Mouse (Mus musculus): Measurements from ENCODE around the gene Hist1h4j.
"Not testable (repeated sequence)": the region's sequence is repeated elsewhere in the genome, so short reads cannot be mapped to it uniquely, and the experiment has no call there.

Hist1h4j gene

DNA sequence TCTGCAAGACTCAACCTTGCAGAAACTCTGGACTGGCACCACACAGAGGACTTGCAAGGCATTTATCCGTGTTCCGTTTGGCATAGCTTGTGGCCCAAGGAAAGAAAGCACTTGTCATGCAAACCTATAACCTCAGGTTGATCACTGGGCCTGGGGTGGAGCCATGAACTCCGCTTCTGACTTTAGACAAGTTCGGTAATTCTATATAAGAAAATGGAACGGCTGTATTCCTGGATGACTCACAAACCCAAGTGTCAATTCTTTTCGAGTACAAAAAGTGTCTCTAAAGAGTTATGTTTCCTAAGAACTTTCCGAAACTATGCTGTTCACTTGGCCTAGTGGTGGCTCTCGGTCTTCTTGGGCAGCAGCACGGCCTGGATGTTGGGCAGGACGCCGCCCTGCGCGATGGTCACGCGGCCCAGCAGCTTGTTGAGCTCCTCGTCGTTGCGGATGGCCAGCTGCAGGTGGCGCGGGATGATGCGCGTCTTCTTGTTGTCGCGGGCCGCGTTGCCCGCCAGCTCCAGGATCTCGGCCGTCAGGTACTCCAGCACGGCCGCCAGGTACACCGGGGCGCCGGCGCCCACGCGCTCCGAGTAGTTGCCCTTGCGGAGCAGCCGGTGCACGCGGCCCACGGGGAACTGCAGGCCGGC, 13.6 kb upstream of the Hist1h4j start:
- ChIA-PET CTCF (interaction anchor here in 1 of 4 experiments (0.7 kb wide), 1 partner anchor 12 kb away, joined by 3 read pairs; no protein-coding TSS in a partner anchor), POLR2A (interaction anchor here (0.6 to 27.0 kb wide), 59 partner anchors 8 to 1865 kb away, joined by 3 to 530 read pairs (median 4); partner anchors contain the start of genes Hist1h4k (in 4 of the 4), Hist1h1b (in 3 of the 4), Hist1h2ah (in 3 of the 4) and Hist1h2ak (in 3 of the 4))

DNA sequence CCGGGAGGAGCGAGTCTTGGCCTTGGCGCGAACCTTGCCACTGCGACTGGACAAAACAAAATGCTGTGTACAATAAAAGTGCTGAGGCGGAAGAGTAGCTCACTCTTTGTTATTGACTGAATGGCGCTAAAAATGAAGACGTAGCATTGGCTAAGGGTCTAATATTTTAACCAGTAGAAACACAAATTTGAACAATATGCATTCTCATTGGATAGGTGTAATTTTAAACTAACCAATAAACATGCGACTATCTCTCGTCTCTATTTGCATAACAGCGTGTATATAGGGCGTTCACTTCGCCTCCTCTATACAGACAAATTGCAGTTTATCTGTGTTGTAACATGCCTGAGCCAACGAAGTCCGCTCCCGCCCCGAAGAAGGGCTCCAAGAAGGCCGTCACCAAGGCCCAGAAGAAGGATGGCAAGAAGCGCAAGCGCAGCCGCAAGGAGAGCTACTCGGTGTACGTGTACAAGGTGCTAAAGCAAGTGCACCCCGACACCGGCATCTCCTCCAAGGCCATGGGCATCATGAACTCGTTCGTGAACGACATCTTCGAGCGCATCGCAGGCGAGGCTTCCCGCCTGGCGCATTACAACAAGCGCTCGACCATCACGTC, 13.0 kb upstream of the Hist1h4j start, which contains the start of gene Hist1h2bm:
Gene Hist1h2bm, plus strand, starts transcription at position 288 of the 616 bp plus-strand sequence.
- POLR2A ChIA-PET: interaction anchor here (0.6 to 27.0 kb wide), 54 partner anchors 9 to 1864 kb away, joined by 3 to 530 read pairs (median 4); partner anchors contain the start of genes Hist1h4k (in 4 of the 4), Hist1h1b (in 3 of the 4), Hist1h2ah (in 3 of the 4) and Hist1h2ak (in 3 of the 4)
- CTCF ChIA-PET: not testable (repeated sequence)

DNA sequence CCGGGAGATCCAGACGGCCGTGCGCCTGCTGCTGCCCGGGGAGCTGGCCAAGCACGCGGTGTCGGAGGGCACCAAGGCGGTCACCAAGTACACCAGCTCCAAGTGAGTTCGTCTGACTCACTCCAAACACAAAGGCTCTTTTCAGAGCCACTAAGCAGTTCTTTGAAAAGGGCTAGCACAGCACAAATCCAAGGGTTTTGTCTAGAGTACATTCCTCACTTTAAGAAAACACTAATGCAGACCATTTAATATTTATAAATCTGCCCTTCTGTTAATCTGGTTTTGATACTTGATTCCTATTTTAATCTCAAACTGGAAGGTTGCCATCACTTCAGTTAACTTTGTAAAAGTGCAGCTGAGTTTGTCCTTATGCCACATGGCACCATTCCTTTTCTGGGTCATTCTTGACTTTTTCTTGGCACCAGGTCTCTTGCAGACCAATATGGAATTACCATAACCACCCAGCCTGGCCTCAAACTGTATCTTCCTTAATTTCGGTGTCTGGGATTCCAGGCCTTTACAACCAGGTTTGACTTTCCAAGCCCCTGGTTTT, 12.4 kb upstream of the Hist1h4j start:
- ChIA-PET CTCF (no interaction called here), POLR2A (interaction anchor here (0.6 to 27.0 kb wide), 39 partner anchors 10 to 742 kb away, joined by 3 to 530 read pairs (median 6); partner anchors contain the start of genes Hist1h4k (in 4 of the 4), Hist1h1b (in 3 of the 4), Hist1h2ak (in 3 of the 4) and Hist1h2an (in 3 of the 4))

DNA sequence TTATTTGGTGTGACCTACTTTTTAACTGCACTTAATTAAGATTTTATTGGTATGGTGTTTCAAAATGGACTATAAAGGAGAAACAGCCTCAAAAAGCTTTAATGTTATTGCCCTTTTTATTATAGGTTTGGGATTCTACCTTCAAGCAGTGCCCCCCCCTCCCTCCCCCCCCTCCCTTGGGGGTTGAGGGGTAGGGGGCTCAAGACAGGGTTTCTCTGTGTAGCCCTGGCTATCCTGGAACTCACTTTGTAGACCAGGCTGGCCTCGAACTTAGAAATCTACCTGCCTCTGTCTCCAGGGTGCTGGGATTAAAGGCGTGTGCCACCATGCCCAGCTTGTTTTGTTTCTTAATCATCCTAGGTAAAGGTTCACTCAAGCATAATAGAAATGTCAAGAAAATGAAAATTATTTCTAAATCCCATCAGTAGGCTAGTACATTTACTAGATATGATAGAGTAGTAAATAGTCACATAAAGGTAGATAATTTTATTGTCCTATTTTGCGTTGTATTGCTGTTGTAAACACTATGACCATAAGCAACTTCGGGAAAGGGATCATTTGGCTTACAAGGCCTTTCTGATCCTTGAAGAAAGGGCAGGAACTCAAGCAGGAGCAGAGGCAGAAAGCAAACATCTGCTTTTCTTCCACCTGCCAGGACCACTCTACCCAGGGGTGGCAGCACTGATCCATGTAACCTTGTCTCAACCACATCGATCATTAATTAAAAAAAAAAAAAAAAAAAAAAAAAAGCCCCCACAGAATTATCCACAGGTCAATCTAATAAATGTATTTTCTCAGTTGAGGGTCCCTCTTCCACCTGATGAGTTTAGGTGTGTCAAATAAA, 11.6 kb upstream of the Hist1h4j start:
- ChIA-PET POLR2A (interaction anchor here in 3 of 4 experiments (0.7 to 27.0 kb wide), 23 partner anchors 7 to 1593 kb away, joined by 3 to 530 read pairs (median 8); partner anchors contain the start of genes Hist1h4k (in 3 of the 3), Hist1h1b (in 2 of the 3), Hist1h2ak (in 2 of the 3) and Hist1h2bn (in 2 of the 3)), CTCF (no interaction called here)

DNA sequence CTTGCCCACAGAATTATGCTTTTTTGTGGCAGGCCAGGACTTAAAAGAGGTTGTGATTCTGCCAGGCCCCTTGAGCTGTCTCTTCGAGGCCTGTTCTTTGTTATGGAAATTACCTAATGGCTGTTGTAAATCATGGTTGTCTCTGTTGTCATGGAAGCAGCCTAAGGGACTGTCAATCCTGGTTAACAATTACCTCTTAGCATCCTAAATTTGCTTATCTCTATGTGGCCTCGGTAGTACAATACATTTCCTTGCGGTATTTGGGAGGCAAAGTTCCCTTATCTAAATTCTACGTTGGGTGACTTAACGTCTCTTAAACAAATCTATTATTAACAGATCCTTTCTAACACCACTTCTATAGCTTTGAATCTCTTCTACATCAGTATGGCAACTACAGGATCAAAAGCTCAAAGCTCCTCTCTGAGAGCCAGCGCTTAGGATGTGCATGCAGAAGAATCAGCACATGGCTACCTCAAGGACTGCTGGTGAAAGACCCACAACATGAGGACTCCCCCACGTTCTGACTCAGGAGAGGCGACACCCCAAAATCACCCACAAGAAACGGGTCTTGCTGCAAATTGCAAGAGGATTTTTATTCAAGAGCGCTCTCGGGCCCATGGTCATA, 6.8 kb upstream of the Hist1h4j start:
- ChIA-PET CTCF (no interaction called here), POLR2A (interaction anchor here (0.6 to 27.0 kb wide), 25 partner anchors 4 to 548 kb away, joined by 3 to 530 read pairs (median 4); partner anchors contain the start of genes Hist1h1b (in 2 of the 4), Hist1h2ai (in 2 of the 4), Hist1h2ak (in 2 of the 4) and Hist1h2an (in 2 of the 4))

DNA sequence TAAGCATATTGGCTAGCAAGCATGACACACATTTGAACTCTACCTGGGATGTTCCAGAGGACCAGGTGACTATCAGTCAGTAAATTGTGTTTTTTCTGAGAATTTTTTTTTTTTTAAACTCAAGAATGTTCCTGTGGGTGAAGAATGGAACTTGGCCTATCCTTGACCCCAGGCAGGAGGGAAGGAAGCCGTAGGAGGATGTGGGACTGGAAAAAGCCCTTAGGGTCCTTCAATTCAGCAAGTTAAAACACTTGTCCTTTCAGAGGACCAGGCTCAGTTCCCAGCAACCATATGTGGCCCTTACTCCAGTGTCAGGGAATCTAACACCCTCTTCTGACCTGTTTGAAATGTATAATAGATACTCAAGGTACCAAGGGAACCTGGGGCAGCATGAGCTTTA, 5.3 kb upstream of the Hist1h4j start:
- ChIA-PET CTCF (no interaction called here), POLR2A (interaction anchor here in 2 of 4 experiments (1.3 to 27.0 kb wide), 7 partner anchors 6 to 100 kb away, joined by 4 to 530 read pairs (median 240); partner anchors contain the start of genes Hist1h2ak (in 2 of the 2), Hist1h2bn (in 2 of the 2), Hist1h3h (in 2 of the 2) and Hist1h4k (in 2 of the 2))

DNA sequence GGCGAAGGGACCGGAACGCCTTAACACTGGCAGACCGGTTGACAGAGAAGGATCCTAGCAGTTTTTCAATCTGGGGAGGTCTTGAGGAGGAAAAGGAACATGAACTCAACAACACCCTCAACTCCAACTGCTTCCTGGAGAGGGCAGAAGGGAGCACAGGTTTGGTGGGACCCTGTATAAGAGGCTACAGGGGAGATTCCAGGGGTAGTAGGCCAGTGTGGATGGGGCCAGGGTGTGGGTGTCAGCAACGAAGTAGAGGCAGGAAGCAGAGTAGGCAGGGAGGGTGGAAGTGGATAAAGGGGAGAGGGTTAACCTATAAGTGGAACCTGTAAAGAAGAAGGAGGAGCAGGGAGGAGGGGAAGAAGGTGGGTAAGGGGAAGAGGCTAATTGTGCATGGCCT, 1.4 kb upstream of the Hist1h4j start:
- ChIA-PET CTCF (interaction anchor here in 2 of 4 experiments (0.6 to 1.5 kb wide), 10 partner anchors 8 to 554 kb away, joined by 3 to 12 read pairs (median 5); partner anchors contain the start of genes Hist1h2ai (in 1 of the 2), Hist1h2bl (in 1 of the 2), Hist1h3h (in 1 of the 2) and Hist1h4k (in 1 of the 2)), POLR2A (interaction anchor here in 3 of 4 experiments (0.6 to 27.0 kb wide), 28 partner anchors 9 to 760 kb away, joined by 3 to 530 read pairs (median 10); partner anchors contain the start of genes Hist1h2ai (in 3 of the 3), Hist1h2ak (in 3 of the 3), Hist1h2bl (in 3 of the 3) and Hist1h2bm (in 3 of the 3))

DNA sequence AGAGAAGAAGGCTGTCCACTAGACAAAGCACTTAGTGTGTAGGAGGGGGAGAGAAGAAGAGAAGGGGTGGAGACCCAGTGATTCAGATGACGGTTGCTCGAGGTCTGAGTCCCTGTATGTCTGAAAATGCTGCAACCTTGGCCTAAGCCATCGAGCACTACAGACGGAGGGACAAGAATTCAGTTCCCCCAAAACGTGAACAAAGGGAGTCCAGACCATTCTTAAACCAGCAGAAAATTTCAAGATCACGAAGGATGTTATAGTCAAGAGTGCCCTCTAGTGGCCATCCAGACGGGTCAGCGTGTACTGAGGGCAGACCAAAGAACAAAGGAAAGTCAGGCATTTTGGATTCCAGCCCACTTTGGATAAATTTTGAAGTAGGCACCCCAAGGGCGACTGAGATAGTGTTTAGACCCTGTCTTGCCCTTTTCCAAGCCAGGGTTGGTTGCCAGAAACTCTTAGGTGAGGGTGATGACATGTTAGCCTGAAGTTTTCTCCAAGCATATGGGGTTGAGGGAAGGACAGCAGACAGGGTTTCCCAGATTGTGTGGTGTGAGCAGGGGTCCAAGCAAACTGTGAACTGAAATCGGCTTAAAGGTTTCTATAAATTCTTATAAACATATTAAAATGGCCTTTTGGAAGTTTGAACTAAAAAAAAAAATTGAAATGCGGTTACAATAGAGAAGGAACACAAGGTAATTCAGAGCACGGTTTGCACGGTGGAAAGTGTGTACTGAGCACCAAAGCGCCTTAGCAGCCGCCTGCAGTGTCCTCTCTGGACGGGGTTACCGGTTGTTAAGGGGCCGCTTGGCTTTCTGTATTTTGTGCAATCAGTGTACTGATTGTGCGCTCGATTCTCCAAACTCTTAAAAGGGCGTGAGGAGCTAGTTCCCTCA, 606 bp upstream of the Hist1h4j start:
- POLR2A ChIA-PET: interaction anchor here (0.6 to 27.0 kb wide), 56 partner anchors 8 to 759 kb away, joined by 3 to 530 read pairs (median 7); partner anchors contain the start of genes Hist1h2ai (in 4 of the 4), Hist1h2an (in 4 of the 4), Hist1h2bl (in 4 of the 4) and Hist1h2bp (in 4 of the 4)

DNA sequence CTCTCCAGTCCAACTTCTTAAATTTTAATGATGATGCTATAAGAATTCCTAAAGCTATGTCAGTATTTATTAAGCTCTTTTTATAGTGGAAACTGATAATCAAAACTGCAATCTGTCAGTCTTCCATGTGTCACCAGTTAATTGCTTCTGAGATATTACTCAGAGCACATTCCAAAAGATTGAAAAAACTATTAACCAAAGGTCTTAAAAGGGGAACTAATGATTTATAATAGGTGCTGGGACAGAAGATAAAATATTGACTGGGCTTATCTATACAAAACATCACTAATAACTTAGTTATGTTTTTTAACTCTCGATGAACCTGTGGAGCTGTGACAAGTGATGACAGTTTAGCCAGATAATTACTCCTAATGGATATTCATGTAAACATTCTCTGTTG, 10.1 kb downstream of the Hist1h4j start:
- CTCF ChIA-PET: no interaction called here
- POLR2A ChIA-PET: interaction anchor here in 3 of 4 experiments (0.9 to 27.0 kb wide), 17 partner anchors 6 to 42 kb away, joined by 3 to 530 read pairs (median 4); partner anchors contain the start of genes Hist1h2ak (in 2 of the 3), Hist1h2an (in 2 of the 3), Hist1h2bm (in 2 of the 3) and Hist1h2bn (in 2 of the 3)

More for the DNA sequence above, 606 bp upstream of the Hist1h4j start:
- CTCF ChIA-PET: interaction anchor here in 3 of 4 experiments (0.6 to 1.5 kb wide), 12 partner anchors 9 to 554 kb away, joined by 3 to 12 read pairs (median 4); partner anchors contain the start of genes Hist1h2bl (in 2 of the 3), Hist1h2ai (in 1 of the 3), Hist1h3h (in 1 of the 3) and Hist1h4k (in 1 of the 3)

DNA sequence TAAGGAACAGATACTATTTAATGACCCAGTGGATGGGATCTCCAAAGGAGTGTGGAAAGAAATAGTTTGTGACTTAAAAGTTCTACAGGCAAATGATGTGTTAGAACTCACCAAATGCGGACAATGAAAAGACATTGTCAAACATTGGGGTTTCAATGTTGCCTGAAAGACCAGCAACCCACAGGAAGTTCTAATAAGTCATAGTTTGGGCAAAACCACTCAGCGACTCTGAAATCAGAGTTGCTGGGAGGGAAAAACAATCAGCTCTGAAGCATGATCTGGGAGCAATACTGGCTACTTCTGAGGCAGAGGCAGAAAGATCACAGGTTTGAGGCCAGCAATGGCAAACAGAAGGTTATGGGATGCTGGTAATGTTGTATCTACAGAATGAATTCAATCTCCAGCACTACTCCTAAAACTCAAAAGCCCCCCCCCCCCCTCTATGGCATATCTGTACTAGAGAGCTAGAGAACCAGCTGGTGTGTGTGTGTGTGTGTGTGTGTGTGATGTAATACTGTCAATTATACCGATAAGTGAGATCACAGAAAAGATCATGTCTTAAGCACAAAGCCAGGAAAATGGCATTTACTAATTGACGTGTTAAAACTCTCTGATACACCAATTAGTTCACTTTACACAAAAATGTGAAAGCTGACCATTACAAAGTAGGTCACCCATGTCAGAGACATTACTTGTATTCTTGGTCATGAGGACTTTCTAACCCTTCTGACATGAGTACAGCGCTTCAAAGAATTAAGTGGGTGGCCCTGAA, 14.7 kb downstream of the Hist1h4j start:
- ChIA-PET POLR2A (interaction anchor here (0.6 to 16.3 kb wide), 56 partner anchors 10 to 1967 kb away, joined by 3 to 823 read pairs (median 7); partner anchors contain the start of genes Hist1h1b (in 4 of the 4), Hist1h2ai (in 4 of the 4), Hist1h2bl (in 4 of the 4) and Hist1h2bm (in 4 of the 4)), CTCF (interaction anchor here in 1 of 4 experiments (1.2 kb wide), 2 partner anchors 14 to 16 kb away, joined by 5 to 6 read pairs; partner anchors contain the start of gene Hist1h4j)

DNA sequence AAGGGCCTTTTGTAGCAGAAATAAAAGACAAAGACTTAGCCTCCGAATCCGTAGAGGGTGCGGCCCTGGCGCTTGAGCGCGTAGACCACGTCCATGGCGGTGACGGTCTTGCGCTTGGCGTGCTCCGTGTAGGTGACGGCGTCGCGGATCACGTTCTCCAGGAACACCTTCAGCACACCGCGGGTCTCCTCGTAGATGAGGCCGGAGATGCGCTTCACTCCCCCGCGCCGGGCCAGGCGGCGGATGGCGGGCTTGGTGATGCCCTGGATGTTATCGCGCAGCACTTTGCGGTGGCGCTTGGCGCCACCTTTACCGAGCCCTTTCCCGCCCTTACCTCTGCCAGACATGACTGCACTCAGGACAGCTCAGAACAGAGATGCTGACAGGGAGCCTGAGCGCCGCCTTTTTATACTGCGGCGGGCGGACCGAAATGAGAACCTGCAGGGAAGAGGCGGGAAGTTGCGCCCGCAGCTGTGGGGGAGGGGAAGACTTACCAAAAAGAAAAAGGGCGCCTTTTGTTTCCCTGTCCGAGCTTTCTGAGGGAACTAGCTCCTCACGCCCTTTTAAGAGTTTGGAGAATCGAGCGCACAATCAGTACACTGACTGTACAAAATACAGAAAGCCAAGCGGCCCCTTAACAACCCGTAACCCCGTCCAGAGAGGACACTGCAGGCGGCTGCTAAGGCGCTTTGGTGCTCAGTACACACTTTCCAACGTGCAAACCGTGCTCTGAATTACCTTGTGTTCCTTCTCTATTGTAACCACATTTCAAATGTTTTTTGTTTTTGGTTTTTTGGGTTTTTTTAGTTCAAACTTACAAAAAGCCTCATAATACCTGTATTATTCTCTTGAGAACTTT, 15.5 kb downstream of the Hist1h4j start, which contains the start of gene Hist1h4k:
Gene Hist1h4k, minus strand, starts transcription at position 347 of the 859 bp plus-strand sequence.
- CTCF ChIA-PET: interaction anchor here in 1 of 4 experiments (1.2 kb wide), 2 partner anchors 15 to 17 kb away, joined by 5 to 6 read pairs; partner anchors contain the start of gene Hist1h4j

DNA sequence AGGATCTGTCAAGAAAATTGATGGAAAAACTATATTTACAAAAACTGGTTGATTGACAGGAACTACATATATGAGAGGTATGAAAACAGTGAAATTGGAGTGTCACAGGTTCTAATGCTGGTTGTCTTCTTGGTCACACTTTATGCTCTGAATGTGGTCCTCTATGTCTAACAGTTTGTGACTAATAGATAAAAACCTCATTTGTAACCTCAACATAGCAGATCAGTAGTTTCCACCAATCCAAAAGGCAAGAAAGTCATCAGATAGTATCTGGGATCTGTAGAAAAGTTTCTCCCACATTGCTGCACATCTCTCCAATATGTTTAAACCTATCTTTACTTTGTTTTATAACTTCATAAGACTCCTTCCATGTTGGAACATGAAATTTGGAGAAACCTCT, 16.6 kb downstream of the Hist1h4j start:
- POLR2A ChIA-PET: interaction anchor here in 3 of 4 experiments (1.2 to 16.3 kb wide), 15 partner anchors 8 to 292 kb away, joined by 3 to 823 read pairs (median 22); partner anchors contain the start of genes Hist1h3i (in 3 of the 3), Hist1h1b (in 2 of the 3), Hist1h2ai (in 2 of the 3) and Hist1h2an (in 2 of the 3)
- CTCF ChIA-PET: no interaction called here

More for the DNA sequence above, 15.5 kb downstream of the Hist1h4j start, which contains the start of gene Hist1h4k:
- POLR2A ChIA-PET: interaction anchor here (0.6 to 16.3 kb wide), 52 partner anchors 9 to 1967 kb away, joined by 3 to 823 read pairs (median 7); partner anchors contain the start of genes Hist1h1b (in 4 of the 4), Hist1h2ai (in 4 of the 4), Hist1h2an (in 4 of the 4) and Hist1h2bm (in 4 of the 4)

DNA sequence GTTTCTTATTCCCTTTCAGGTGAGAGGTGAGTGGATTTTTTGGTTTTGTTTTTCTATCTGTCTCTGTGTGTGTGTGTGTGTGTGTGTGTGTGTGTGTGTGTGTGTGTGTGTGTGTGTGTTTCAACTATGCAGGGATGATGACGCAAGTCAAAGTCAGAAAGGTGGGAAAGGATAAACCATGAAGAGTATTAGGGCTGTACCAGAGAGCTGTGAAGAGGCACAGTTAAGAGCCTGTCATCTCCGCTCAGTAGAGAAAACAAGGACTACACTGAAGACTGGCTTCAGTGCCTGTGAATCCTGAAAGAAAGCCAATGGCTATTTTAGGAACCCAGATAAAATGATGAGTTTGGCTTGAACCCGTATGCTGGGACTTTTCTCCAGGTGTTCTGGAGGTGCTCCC, 17.0 kb downstream of the Hist1h4j start:
- POLR2A ChIA-PET: interaction anchor here (0.5 to 16.3 kb wide), 31 partner anchors 10 to 1833 kb away, joined by 3 to 823 read pairs (median 21); partner anchors contain the start of genes Hist1h1b (in 4 of the 4), Hist1h2an (in 4 of the 4), Hist1h2bp (in 4 of the 4) and Hist1h4j (in 4 of the 4)

More for the DNA sequence above, 17.0 kb downstream of the Hist1h4j start:
- CTCF ChIA-PET: interaction anchor here in 1 of 4 experiments (1.0 kb wide), 1 partner anchor 17 kb away, joined by 3 read pairs; the partner anchor contains the start of gene Hist1h4j

Measured in embryonic stem cell, embryonic (primary cell).